Mouse (Mus musculus) left cerebral cortex, adult 9 months (tissue): ENCODE results near the gene Rfx4.

Experiments used
- DNase-seq, 2 experiments: peaks; one replicate each; pipeline ENCODE4 v3.0.0; 2022; ENCODE audit warnings: low spot score in 2 of 2

Rfx4 gene

DNA sequence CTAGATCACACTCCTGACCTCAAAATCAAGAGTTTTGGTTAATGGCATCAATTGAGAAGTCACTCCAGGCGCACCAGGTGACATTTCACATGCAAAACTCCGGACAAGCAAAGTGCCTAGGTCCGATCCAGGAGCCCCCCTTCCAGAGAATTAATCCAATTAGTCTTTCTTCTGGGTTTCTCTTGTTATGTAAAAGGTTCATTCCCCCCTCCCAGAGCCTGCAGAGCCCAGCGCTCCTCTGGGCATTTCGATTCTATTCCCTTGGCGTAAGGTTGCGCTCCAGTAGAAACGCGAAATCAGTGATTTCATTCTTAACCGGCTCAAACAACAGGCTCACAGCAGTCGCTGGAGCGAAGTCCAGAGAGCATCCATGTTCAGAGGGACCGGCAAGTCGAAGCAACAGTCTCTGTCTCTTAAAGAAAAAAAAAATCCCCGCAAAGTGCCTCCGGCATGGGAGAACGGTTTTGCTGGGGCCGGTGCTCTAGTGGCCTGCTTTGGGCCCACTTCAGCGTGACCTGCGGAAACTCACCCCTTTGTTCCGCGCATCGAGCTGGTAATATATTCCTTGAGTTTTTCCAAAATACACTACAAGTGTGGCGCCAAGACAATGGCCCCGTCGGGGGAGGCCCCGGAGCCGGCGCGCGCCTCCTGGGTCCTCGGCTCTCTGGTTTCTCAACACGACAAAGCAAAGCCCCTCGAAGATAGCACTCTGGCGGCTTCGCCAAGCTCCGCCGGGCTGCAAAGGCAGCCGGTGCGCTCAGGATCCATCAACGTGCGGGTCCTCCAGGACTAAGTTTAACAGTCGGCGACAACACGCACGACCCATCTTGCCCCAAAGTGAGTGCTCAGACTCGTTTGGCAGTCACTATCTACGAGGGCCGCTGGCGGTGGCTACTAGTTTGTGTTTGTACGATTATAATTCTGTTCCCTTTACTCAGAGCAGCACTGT, 2.9 kb downstream of the Rfx4 start:
- DNase-seq: no peak

DNA sequence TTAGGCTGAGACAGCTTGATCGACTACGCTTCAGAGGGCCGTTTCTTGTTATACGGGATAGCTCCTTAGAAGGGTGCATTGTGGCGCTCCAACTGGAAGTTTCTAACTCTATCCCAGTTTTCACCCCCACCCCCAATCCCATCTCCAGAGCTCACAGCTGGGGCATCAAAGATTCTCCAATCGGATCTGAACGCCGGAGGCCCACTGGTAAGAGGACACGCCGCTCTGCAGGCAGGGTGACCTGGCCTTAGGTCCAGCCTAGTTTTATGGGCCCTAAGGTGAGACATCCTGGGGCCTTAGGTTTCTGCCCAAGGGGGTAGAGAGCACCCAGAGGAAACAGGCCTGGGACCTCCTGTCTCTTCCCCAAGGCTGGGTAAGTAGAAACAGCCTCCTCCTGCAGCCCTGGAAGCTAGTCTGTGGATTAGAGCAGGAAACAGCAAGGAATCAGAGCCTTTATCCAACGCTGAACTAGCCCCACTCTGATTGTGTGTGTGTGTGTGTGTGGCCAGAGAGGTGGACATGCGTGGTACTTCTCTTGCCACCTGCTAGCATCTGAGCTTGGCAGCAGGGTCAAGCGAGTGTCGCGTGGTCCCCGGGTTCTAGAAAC, 3.8 kb downstream of the Rfx4 start:
- no peak for DNase-seq

DNA sequence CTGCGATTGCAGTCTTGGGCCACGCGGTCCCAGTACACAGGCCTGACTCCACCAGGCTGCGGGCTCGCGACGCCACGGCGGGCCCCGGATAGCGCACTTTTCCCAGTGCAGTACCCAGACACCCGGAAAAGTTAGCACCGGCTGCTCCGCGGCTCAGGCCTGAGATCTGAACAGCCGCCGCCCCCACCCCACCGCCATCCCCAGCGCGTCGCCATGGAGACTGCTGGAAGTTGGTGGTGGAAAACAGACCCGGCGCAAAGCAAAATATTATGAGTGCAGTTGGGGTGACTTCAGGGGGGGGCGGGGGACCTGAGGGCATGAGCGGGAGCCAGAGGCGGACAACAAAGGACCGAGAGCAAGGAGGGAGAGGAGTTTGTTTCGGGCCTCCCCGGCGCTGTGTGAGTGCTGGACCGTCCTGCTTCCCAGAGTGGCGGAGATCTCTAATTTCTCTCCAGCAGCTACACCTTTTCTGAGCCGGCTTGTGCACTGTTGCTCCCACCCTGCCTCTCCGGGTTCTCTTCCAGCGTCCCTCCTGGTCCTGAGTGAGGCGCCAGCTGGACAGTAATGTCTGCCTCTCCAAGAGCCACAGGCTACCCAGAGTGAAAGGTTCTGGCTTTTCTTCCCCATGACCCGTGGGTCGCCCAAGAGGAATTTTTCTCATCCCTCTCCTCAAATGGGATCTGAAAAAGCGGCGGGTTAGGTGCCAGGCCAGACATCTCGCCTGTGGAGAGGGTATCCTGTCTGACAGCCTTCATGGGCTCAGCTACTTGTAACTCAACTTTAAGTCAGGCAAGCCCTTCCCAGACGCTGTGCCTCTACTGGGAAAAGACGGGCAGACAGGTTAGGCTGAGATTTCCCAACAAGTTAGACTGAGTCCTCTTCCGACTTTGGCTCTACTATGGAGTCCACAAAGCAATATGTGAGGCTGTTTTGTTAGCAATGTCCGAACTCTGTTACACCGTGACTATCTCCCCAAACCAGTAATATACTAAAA, 4.6 kb downstream of the Rfx4 start:
- no peak for DNase-seq

DNA sequence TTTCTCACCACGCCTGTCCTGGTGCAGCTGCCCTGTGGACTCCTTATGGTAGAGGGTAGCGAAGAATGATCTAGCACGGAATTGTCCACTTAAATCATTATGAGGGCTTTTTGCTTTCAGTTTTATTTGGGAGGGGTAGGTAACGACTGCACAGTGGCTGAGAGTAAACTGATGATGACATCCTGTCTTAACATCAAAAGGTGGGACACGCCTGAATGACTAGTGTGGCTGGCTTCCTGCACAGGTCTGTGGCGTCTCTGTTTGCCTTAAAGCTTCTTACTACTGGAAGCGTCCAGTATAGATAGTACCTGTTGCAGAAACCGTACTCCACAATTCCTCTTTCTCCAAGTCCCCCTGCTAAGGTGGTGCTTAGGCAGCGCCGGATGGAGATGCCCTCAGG, 12.9 kb downstream of the Rfx4 start:
- no peak for DNase-seq

DNA sequence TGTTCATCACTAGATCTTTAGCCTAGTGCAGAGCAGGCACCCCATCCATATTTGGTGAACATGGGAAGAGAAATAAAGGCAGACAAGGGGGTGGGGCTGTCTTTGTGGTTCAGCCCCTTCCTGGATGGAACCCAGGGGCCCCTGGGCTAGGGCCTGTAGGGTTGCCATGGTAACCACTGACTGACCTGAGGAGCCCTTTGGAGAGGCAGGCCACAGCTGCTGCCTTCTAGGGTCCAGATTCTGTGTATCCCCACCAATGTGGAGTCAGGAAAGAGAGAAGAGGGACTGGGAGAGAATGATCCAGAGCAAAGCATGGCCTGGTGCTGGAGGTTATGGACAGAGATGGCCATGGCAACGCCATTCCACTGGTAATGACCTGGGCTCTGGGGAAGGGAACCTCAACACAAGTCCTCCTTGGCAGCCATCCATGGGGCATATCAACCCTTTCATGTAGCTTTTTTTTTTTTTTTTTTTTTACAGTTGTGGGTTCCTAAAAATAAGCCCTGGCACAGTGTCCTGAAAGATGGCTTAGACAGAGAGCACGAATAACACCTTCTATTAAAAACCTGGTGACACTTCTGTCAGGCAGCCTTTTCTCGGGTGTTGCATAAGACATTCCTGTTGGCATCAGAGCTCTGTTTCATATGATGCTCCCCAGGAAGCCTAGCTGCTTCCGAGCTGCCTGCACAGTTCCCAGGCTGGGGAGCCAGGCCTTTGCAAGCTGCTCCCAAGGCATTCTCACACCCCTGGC, 16.7 kb downstream of the Rfx4 start:
- DNase-seq: peak; percentile 69 to 77

DNA sequence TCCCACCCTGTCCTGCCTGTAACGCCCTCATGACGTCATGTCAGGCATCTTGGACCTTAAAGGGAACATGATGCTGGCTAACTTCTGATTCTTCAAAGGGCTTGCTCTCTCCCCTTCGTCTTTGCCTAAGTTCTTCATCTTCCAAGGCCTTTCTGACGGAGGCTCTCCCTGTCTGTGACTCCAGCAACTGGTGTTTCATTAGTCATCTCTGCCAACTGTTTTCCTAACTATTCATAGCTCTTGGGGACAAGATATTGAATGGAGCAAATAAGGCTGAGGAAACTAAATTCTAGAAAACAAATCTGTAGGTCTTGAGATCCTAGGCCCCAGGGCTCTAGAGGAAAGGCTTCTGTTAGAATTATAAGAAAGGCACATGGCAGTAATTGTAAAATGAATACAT, 18.0 kb downstream of the Rfx4 start:
- DNase-seq: no peak

DNA sequence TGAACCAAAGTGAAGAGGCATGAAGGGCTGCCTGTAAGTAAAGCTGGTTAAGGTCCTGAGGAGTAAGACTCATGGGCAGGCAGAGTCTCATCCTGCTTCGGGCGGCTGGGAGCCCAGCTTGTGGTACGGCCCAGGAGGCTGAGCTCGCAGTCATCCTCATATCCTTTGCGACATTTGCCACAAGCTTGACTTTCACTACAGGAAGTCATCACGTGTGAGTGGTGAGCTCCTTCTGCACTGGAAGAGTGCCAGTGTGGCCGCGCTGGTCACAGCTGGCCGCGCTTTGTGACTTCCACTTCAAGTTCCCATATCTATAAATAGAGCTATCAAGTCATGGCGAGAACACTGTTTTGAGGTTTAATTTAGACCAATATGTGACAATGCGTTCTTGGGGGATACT, 18.7 kb downstream of the Rfx4 start:
- peak in 1 of 2 experiments; percentile 52 for DNase-seq

DNA sequence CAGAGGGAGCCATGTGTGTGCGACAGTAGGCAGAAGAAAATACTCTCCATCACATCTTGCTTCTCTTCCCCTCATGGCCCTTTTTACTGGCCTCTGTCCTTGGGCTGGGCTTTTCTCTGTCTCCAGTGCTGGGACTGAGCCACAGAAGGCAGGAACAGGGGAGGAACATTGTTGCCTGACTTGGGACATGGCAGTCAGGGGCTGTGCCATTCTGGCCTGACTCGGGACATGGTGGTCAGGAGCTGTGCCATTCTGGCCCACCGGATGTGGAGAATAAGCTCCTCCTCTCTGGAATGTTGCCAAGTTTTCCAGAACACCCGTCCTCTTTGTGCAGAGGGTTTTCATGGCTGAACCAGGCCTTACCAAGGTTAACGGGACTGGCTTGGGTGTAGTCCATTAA, 21.2 kb downstream of the Rfx4 start:
- DNase-seq: no peak

DNA sequence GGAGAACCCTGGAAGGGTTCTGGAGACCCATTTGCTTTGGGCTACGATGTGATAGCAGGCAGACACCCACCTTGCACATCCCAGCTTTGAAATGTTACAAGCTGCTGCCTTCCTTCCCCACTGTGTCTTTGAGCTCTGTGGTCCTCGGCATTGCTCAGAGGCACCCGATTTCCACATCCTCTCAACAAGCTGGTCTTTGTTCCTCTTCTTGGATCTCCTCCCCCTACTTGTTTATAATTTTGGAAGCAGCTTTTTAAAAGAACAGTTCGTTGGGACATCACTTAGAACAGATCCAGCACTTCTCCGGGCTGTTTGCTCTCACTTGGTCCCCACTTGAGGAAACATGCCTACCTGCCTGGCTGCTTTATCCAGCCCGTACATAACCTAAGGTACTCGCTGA, 22.1 kb downstream of the Rfx4 start:
- DNase-seq: no peak

DNA sequence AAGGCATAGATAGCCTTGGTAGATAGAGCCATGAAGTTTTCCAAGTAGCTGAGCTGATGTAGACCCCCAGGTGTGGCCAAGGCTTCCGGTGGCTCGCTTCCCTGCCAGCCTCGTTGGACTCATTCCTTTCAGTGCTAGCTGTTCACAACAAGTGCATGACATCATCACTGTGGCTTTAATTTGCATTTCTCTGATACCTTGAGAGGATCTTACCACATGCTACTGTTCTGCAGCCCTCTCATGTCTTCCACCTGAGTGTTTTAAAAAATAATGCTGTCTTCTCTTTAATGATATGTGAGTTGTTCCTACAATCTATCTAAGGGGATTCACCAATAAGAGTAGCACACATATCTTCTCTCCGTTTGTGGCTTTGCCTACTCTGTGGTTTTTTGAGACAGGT, 25.0 kb downstream of the Rfx4 start:
- DNase-seq: no peak

DNA sequence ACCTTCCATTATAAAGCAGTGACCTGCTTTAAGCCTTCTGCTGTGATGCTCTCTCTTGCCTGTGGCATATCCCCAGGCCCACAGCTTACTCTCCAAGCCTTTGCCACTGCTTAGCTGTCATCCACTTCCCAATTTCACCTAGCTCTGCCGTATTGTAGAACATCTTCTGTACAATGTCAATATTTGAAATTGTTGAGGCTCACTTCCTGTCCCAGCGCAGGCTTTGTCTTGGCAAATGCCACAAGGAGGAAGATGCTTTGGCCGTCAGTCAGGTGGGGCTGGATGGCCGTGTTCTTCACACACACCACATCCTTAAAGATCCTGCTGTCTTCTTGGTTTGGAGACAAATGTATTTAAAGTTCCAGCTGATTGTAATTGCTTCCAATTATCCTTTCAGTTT, 29.5 kb downstream of the Rfx4 start:
- DNase-seq: no peak

DNA sequence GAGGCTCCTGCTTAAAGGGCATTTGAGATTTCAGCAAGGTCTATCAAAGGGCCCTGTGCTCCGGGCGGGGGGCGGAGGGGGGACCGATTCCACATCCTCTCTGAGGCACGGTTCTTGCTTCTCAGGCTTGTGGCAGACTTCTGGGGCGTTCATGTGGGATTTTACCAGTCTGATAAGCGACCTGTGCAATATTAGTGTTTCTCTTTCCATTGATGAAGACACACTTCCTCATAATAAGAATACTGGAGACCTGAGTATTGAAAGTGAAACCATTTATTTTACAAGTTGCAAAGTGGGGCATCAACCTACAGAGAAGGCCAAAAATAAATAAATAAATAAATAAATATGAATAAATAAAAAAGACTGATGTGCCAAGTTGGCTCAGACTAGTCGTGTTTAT, 34.5 kb downstream of the Rfx4 start:
- DNase-seq: no peak

DNA sequence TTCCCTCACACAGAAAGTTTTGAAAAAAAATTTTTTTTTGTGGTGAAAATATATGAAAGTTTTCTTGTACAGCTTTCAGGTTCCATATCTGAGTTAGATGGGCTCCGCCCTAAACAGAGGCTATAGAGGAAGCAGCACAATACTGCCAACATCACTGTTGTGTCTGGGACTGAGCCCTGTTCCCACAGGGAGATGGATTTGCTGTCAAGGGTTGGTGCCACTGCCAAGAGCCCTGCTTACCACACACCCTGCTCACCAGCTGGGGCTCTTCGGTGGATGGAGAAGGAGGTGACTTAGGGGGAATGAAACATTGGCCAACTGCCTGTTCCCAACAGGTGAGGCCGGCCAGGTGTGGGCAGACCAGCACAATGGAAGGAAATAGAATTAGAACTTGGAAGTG, 35.3 kb downstream of the Rfx4 start:
- no peak for DNase-seq

DNA sequence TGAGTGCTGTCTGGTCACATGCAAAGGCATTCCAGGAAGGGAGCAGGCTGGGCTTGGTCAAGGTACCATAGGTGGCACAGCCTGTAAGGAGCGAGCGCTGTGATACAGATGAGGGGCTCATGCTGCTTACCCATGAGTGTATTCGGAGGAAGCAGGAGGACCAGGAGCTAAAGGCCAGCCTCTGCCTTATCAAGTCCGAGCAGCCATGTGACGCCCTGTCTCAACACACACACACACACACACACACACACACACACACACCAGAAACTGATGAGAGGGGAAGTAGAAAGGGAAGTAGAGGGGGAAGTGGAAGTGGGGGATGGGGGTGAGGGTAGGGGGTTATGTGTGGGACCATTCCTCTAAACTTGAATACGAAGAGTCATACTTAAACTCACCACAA, 45.7 kb downstream of the Rfx4 start:
- DNase-seq: no peak

DNA sequence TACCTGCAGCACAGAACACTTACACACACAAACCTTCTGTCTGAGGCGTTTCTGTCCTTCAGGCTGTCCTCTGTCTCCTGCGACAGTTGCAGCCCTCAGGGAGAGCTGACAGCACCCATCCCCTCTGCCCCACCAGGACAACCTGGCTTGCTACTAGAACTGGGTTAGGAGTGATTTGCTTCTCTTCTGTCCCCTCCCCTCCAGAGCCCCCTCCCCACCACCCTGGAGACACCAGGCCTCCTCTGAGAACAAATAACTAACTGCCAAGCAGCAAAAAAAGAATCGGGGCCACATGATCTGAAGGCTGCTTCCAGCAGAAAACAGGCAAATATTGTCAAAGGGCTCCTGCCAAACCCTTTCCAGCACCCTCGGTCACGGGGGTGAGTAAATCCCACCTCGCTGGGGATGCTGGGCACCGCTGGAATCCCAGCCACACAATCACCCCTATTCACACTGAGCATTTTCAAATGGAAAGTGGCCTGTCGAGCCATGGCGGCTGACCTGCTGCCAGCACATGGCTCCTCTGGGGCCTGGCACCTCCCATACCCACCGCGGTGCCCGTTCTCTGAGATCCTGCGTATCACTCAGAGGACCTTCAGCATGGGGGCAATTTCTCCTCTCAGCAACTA, 47.5 kb downstream of the Rfx4 start:
- peak in 1 of 2 experiments; percentile 22 for DNase-seq

DNA sequence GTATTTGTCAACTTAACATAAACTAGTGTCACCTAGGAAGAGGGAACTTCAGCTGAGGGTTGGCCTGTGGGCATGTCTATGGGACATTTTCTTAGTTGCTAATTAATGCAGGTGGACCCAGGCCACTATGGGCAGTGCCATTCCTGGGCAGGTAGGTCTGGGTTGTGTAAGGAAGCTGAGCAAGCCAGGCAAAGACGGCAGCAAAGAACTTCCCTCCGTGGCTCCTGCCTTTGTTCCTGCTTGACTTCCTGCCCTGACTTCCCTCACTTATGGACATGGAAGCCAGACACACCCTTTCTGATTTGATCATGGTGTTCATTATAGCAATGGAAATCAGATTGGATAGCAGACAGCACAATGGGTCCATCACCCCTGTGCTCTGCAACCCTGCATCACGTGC, 49.7 kb downstream of the Rfx4 start:
- DNase-seq: no peak

DNA sequence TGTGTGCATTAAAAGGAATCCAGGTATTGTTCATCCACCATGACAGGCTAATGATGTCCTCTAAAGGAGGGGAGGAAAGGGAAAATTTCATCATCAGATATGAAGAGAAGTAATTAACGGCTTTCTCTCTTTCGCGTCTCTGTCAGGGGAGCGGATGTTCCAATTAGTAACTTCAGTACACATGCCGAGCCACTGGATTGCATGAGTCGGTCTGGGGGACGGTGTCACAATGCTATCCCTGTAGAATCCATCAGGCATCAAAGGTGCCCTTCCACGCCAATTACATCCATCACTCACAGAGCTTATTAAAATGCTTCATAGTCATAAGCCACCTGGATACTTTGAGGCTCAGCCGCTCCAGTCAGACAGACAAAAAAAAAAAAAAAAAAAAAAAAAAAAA, 51.3 kb downstream of the Rfx4 start:
- no peak for DNase-seq

DNA sequence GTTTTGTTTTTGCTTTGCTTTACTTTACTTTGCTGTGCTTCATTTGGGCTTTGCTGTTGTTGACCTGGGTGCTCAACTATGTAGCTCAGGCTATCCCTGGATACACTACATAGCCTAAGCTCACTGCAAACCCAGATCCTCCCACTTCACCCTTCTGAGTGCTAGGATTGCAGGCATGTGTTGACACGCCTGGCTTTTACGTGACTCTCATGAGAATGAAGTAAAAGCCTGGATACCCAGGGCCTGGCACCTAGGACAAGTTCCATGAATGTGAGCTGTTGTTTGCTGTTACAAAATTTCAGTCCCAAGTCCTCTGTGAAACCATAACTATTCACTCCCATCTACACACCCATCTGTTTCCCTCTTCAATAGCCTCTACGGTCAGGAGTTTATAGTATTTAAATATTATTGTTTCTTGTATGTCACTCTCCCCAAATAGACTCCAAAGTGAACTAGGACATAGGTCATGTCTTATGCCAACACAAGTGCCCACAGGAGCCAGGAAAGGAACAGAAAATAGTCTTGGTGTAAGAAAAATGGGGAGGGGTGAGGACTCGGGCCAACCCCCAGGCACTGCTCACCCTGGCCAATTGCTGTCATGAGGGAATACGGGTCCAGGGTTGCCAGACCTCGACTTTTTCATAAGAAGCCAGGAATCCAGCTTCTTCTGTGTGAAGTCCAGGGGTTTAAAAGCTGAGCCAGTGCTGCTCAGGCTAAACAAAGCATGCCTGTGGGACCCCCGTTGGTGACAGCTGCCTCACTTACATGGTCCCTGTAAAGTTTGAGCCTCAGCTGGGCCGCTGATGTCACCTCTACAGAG, 54.4 kb downstream of the Rfx4 start:
- DNase-seq: peak in 1 of 2 experiments; percentile 11

DNA sequence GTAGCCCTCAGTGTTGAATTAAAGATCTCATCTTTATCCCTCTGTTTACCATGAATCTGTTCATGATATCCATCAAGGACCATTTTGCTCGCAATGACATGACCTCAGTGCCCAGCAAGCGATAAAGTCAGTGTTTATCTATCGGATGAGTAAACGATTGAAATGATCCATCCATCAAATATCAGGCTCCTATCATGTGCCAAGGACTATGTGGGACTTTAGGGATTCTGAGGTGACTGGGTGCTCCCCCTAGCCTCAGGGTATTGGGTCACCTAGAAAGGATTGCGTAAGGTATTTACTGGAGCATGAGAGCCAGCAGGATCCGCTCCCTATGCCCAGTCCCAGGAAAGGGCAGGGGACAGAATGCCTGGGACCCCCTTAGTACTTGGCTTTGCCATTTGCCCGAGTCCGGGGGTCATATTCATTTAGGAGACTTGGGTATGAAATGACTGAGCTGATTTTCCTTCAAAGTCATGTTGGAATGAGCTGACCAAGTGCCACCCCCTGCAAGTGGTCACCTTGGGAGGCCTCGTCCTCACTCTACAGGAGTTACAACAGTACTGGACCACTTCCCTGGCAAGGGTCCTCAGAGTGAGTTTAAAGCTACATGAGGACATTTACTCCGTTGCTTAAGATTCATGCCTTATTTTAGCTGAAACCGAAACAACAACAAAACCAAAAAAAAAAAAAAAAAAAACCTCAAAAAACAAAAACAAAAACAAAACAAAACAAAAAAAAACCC, 55.5 kb downstream of the Rfx4 start:
- DNase-seq: no peak
